Mouse (Mus musculus) brain, embryonic 14.5 days (tissue): Measurements from ENCODE around the gene Cntn5. TPM values are rescaled to one million over a fixed set of nuclear protein-coding genes. Genes with fewer than 3 reads are reported as not detected.

ENCODE experiments used
- DNase-seq: peaks from one replicate; pipeline ENCODE4 v3.0.0-alpha.2; 2011; ENCODE audit warnings: low read depth
- CTCF ChIP-seq: fragments of 200-500 bp; IDR thresholded peaks from 2 replicates; pipeline ENCODE4 v1.5.1; 2012; ENCODE audit warnings: inconsistent platforms, mild to moderate bottlenecking, moderate library complexity, borderline replicate concordance; ENCODE audit not compliant: insufficient read depth, insufficient read length; ENCODE audit errors: extremely low read depth
- POLR2A ChIP-seq: fragments of 200-500 bp; IDR thresholded peaks from 2 replicates; pipeline ENCODE4 v1.6.1; 2012; ENCODE audit warnings: mild to moderate bottlenecking, inconsistent platforms, borderline replicate concordance; ENCODE audit not compliant: poor library complexity, insufficient read depth, insufficient read length, severe bottlenecking; ENCODE audit errors: extremely low read depth
- polyA plus RNA-seq: library from polyadenylated mRNA; depleted of rRNA; stranded (reverse); fragments of >200 nt; gene quantifications from 2 replicates; pipeline ENCODE4 v1.2.3, GENCODE M21; 2012

Gene Cntn5
- polyA plus RNA-seq, 1 experiment = 5.5 TPM

DNA sequence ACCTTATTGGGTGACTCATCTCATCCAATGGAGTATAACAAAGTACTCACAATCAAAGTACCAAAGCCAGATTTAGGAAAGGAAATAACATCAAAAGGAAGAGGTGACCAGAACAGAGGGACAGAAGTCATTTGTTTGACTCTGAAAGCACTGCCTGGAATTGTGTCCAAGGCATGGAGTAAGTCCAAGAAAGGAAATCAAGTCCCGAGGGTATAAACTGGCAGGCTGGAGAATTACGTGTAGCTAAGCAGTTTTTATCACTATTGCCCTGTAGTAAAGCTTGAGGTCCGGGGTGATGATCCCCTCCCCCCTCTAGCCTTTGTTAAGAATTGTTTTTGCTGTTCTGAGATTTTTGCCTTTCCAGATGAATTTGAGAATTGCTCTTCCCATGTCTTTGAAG is 185.6 kb downstream of the Cntn5 start:
- TF ChIP-seq CTCF (no peak), POLR2A (no peak)
- no peak for DNase-seq

DNA sequence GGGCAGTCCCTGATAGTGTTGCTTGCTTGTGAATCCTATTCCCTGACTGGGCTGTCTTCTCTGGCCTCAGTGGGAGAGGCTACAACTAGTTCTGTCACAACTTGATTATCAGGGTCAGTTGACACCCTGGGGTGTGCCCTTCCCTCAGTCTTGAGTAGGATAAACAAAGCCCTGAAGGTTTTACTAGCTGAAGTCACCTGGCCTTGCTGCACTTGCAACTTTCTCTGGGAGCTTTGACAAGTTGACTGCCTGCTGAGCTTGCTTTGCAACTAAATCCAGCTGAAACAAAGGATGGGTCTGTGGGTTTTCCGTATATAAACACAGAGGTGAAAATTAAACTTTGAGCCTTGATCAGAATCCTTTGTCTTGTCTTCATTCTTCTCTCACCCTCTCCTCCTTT is 190.9 kb downstream of the Cntn5 start:
- no peak for TF ChIP-seq POLR2A
- TF ChIP-seq CTCF = no peak
- no peak for DNase-seq

DNA sequence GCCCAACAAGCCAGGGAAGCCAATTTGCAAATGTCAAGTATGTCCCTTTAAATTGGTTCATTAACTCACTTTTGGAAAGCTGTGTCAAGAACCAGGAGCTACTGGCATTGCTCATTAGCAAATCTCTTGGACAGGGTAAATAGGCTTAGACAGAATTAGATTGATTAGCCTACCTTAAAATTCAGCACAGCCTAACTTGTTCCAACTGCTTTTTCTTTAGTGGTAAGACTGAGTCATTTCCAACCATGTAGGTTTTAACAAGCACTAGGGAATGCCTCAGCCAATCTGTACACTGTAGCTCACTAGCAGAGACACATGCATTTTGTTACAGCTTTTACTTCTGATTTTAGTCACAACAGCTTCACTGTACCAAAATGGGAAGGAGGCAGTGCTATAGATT is 222.9 kb downstream of the Cntn5 start:
- TF ChIP-seq CTCF (no peak), POLR2A (no peak)
- peak; percentile 88 for DNase-seq

DNA sequence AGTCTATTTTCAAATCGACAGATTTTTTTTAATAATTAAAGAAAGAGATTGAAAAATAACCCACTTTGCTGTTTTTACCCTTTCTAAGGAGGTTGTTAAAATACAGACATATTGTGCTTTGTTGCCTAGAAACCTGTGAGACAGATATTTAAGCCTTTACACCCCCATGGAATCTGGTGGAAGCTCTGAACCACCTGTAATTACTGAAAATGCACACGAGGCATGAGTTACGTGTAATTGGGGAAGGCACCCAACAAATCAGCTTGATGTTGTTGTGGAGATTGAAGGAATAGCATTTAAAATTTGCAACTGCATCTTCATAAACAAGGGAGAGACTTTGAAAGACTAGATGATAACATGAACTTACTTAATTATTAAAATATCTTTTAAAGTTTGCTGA is 223.4 kb downstream of the Cntn5 start:
- peak; percentile 75 for DNase-seq
- TF ChIP-seq POLR2A (no peak), CTCF (no peak)

DNA sequence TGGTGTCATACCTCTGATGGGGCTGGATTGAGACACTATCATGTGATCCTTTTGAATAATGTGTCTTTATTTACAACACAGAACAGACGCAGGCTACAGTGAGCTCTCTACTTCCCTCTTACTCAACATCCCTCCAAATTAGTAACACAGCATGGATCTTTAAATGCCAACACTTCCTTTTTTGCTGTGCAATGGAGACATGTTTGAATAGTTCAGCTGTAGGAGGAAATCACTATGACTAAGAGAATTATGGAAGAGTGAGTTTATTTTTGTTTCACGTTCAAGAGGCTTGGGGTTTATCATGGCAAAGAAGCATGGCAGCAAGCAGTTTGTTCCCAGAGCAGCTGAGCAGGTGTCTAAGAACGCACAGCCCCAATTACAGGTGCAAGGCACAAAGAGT is 235.9 kb downstream of the Cntn5 start:
- no peak for DNase-seq
- TF ChIP-seq CTCF (no peak), POLR2A (no peak)

DNA sequence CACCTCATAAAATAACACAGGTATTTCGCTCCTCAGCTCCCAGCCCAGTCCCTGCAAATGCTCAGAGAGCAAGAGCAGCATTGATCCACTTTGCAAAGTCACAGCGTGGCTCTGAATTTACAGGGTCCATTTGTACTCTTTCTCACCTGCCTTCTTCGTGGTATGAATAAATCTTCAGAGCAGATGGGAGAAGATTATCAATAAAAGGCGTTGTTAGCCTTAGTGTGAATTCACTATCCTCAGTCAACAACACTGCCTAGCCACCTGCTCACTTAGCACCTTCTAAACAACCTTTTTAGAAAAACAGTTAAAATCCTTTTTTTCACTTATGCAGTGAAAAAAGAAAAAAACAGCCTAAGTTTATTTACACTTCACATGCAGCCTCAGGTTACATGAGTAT is 237.1 kb downstream of the Cntn5 start:
- peak; percentile 81 for DNase-seq
- TF ChIP-seq CTCF (no peak), POLR2A (no peak)

DNA sequence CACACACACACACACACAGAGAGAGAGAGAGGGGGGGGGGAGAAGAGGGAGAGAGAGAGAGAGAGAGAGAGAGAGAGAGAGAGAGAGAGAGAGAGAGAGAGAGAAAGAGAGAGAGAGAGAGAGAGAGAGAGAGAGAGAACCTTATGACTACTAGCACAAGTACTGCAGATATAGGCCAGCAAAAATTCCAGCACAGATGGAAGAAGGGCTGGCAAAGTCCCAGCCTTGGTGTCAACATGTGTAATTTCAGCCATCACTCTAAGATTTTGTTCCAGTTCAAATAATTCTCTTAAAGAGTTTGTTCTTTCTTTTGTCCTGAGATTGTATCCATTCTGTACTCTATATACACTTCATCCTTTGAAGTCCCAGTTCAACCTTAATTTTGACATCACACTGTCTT is 238.8 kb downstream of the Cntn5 start:
- TF ChIP-seq CTCF (no peak), POLR2A (no peak)
- DNase-seq = peak; percentile 56

DNA sequence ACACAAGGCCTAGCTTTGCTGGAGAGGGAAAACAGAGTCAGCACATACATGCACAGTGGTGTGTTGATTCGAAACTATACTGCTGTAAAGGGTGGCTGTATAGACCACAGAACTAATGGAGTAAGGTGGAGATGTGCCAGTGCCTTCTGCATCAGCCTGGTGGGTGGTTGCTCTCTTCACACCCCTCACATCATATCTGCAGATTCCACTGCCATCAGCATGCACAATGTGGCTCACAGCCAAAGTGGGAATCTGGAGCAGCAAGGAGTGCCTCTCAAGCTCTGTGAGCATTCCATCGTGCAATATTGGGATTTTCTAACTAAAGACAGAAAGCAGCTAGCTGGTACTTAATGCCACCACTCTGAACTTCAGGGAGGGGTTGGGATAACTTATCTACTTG is 241.5 kb downstream of the Cntn5 start:
- TF ChIP-seq POLR2A = no peak
- no peak for TF ChIP-seq CTCF
- peak; percentile 85 for DNase-seq

DNA sequence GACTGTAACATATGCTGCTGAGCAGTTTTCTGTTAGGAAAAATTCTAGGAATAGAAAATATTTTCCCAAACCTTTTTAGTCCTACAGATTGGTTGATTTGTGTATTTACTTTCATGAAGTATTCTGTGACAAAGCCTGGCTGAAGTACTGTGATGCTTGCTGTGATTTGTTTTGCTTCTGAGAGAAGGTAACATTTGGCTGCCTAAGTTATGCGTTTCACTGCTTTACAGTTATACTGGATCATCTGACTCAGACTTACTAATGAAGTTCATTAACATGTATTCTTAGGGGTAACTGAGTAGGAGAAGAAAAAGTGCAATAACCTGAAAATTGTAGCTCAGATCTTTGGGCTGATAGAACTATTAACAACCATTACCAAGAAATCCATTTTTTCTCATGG is 245.1 kb downstream of the Cntn5 start:
- peak; percentile 65 for DNase-seq
- TF ChIP-seq CTCF (no peak), POLR2A (no peak)

DNA sequence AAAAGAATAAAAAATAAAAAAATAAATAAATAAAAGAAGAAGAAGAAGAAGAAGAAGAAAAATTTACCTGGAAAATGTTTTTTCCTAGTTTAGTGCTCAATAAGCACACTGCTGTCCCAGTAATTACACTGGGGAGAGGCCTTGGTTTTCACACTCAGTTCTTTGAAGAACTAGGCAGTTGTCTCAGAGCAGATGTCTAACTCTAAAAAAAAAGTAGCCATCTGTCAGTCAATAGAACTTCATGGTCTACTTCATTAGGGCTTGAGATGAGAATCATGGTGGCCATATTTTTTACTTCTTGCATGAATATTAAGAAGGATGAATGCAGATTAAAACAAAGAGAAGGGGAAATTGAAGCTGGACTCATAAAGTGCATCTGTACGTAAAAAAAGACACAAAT is 246.5 kb downstream of the Cntn5 start:
- DNase-seq = peak; percentile 60

DNA sequence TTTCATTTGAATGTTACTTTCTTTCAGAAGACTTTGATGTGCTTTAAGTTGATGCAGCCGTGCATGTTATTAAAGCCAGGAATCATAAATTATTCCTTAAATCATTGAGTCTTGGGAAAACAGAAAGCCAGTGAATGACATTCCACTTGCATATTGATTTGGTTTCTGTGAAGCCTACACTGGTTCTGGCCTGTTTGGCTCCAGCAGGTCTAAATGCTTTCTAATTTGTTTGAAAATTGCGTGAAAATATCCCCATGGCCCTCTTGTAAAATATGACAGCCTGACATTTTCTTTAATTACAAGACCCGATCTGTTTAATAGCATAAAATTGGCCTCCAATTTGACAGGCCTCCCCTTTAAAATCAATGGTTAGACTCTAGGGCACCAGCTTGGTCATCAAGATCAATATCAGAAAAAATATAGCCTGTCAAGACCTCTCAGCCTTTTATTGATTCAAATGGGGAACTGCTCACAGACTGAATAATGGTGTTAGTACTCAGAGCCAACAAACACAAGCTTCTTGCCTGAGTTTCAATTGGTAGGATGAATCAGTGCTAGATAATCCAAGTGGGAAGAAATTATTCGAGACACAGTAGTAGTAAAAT is 247.3 kb downstream of the Cntn5 start:
- DNase-seq = peak; percentile 63
- no peak for TF ChIP-seq POLR2A
- TF ChIP-seq CTCF = no peak

More for the DNA sequence above, 246.5 kb downstream of the Cntn5 start:
- TF ChIP-seq CTCF (no peak), POLR2A (no peak)

DNA sequence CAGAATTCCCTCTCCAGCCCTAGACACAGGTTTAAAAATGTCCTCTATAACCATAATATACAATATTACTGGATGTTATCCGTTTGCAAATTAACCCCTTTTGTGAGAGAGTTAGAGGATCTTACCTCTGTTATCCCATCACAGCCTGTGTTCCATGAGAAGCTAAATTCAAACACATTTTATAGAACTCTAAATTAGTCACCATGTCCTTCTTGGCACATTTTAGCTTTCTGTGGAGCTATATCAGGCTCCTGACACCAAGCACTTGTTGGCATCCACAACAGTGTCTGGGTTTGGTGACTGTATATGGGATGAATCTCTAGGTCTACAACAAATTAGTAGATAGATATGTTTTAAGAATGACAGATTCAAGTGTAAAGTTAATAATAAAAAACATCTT is 253.9 kb downstream of the Cntn5 start:
- no peak for DNase-seq
- TF ChIP-seq CTCF (no peak), POLR2A (no peak)

DNA sequence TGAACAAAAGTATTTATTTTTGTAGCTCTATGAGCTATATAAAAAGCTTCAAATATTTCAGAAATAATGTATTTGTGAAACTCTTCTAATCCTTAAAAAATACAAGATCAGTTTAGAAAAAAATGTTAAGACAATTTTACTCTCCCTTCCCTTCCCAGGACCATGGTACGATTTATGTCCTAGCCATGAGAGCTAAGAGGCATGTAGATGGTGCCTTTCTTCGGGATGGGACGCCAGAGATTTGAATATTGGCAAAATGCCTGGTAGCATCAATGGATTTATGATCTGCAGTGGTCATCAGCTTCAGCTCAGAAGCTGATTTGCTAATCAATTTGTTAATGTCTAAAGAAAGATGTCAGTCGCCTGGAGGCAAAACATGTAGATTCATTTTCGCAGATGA is 258.6 kb downstream of the Cntn5 start:
- no peak for DNase-seq
- TF ChIP-seq CTCF (no peak), POLR2A (no peak)
